Mouse (Mus musculus): Measurements from ENCODE around the gene Vmn2r10. TPM values are rescaled to one million over a fixed set of nuclear protein-coding genes. Genes with fewer than 3 reads are reported as not detected.
"Not testable (repeated sequence)": the region's sequence is repeated elsewhere in the genome, so short reads cannot be mapped to it uniquely, and the experiment has no call there.

The Vmn2r10 gene
- not detected in 2 replicates for polyA plus RNA-seq (2016; fragmentation: Nextera tagmentation; extraction: Ambion mirVana)

DNA sequence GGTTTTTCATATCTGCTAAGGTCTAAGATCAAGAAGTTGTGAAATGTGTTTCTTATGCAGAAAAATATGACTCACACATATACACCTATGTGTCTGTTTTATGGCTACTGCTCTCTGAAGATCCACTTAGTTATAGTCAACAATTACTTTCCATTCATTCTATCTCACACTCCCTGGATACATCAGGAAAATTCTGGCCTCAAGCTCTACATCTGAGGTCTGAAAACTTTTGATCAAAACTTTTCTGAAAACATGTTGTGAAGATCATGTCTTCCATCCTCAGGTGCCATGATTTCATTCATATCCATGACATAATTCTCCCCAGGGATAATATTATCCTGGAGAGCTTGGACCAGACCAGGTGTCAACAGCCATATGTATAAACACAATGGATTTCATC, at the start of gene Vmn2r10:
Gene Vmn2r10, minus strand, starts transcription at position 101 of the 400 bp plus-strand sequence.
- H3K4me1 ChIP-seq; H3K4me3 ChIP-seq (replicated peaks); H3K27me3 ChIP-seq; H3K4me2 ChIP-seq; H3K36me3 ChIP-seq (replicated peaks); ATAC-seq (ENCODE audit: low FRiP score); H3K27ac ChIP-seq; H3K9me3 ChIP-seq; H3K9ac ChIP-seq: not testable (repeated sequence)

- Histone ChIP-seq H3K4me2 (no peak overlapping the region), H3K4me3 (replicated peaks) (no peak overlapping the region), H3K27ac (no peak overlapping the region), H3K4me1 (no peaks in the 10 kb centered on the region), H3K9ac (no peak overlapping the region), H3K9me3 (peaks cover 6% of the 10 kb centered on the region), H3K36me3 (replicated peaks) (no peaks in the 10 kb centered on the region), H3K27me3 (no peaks in the 10 kb centered on the region)
- 75% methylated on average over 1 of the region's 1 CpGs for WGBS
- ATAC-seq (ENCODE audit: low FRiP score): no peak
Measured at GRCm38 (mm10) chr5:109055286-109055685, 49.0 kb upstream of the Vmn2r10 start.

- ATAC-seq (ENCODE audit: low FRiP score): no peak
- Histone ChIP-seq H3K9ac (no peak overlapping the region), H3K4me2 (no peak overlapping the region), H3K27me3 (no peaks in the 10 kb centered on the region), H3K27ac (no peak overlapping the region), H3K36me3 (replicated peaks) (no peaks in the 10 kb centered on the region), H3K9me3 (0 out of 2 replicates have a peak, but pooled peaks cover 13% of the 10 kb centered on the region), H3K4me1 (no peaks in the 10 kb centered on the region), H3K4me3 (replicated peaks) (no peak overlapping the region)
Measured at GRCm38 (mm10) chr5:109032591-109032990, 26.3 kb upstream of the Vmn2r10 start.

DNA sequence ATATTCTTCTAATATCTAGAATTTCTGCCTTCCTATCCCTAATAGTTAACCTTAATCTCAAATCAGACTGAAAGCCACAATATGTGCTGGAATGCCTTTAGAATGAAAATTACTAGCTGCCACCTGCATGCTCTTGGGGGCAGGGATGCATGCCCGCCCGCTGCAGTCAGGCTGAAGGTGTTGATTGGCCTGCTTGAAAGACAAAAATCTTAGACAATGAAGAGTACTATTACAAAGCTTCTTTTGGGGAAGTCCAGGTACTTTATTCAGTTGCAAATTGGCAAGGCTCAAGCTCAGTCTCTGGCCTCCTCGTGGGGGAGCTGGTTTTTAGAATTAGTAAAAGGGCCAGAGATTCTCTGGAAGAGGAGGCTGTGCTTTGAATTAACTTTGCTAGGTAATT, 17.4 kb downstream of the Vmn2r10 start:
- H3K9ac ChIP-seq: no peak overlapping the region
- H3K4me1 ChIP-seq: no peaks in the 10 kb centered on the region
- H3K4me3 ChIP-seq (replicated peaks): no peak overlapping the region
- peaks cover 48% of the 10 kb centered on the region for H3K9me3 ChIP-seq
- ATAC-seq (ENCODE audit: low FRiP score): no peak
- no peak overlapping the region for H3K4me2 ChIP-seq
- no peak overlapping the region for H3K27ac ChIP-seq
- no peaks in the 10 kb centered on the region for H3K27me3 ChIP-seq
- H3K36me3 ChIP-seq (replicated peaks): no peaks in the 10 kb centered on the region
- 69% methylated on average over 3 of the region's 3 CpGs for WGBS

Other genes starting within 250 kb of the Vmn2r10 start
- 0.29 TPM in 1 of 2 replicates, not detected in the other for gene Rnf212, start 231.5 kb downstream of the Vmn2r10 start, polyA plus RNA-seq (2016; fragmentation: Nextera tagmentation; extraction: Ambion mirVana)
- gene Tmed11, start 211.2 kb downstream of the Vmn2r10 start, polyA plus RNA-seq (2016; fragmentation: Nextera tagmentation; extraction: Ambion mirVana): not detected in 2 replicates
- gene Vmn2r8, start 197.7 kb downstream of the Vmn2r10 start, polyA plus RNA-seq (2016; fragmentation: Nextera tagmentation; extraction: Ambion mirVana): not detected in 2 replicates
- gene Vmn2r9, start 153.9 kb downstream of the Vmn2r10 start, polyA plus RNA-seq (2016; fragmentation: Nextera tagmentation; extraction: Ambion mirVana): not detected in 2 replicates
- not detected in 2 replicates for gene Vmn2r11, start 53.0 kb upstream of the Vmn2r10 start, polyA plus RNA-seq (2016; fragmentation: Nextera tagmentation; extraction: Ambion mirVana)
- not detected in 2 replicates for gene Vmn2r12, start 91.4 kb upstream of the Vmn2r10 start, polyA plus RNA-seq (2016; fragmentation: Nextera tagmentation; extraction: Ambion mirVana)
- not detected in 2 replicates for gene Vmn2r13, start 185.7 kb upstream of the Vmn2r10 start, polyA plus RNA-seq (2016; fragmentation: Nextera tagmentation; extraction: Ambion mirVana)
- gene Vmn2r14, start 218.2 kb upstream of the Vmn2r10 start, polyA plus RNA-seq (2016; fragmentation: Nextera tagmentation; extraction: Ambion mirVana): not detected in 2 replicates